Mouse (Mus musculus): Measurements from ENCODE around the gene Eif5a. TPM values are rescaled to one million over a fixed set of nuclear protein-coding genes. Genes with fewer than 3 reads are reported as not detected.
A peak's percentile ranks its signal among the peaks of the same experiment; 100 is the strongest.

The Eif5a gene
- total and polyA plus RNA-seq, 2 experiments from 2014 or later = 469 to 961 TPM

DNA sequence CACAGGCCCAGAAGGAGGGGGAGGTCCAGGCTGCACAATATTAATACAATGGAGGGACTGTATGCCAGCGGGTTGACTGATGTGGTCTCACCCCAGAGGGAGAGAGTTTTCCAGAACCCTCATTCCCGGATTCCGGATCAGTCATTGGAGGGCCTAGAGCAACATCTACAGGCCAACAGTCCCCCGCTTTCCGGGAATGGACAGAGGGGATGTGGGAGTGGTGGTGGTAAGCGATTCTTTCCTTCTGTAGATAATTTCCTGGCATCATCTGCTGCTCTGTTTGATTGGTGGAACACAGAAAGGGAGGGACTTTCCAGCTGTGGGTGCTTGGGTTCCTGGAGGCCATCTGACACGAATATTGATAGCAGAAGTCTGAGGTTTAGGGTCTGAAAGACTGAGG, 45.6 kb downstream of the Eif5a start:
- Histone ChIP-seq H3K27me3 (ENCODE audit: control insufficient read depth, insufficient read depth, low read length) (no peaks in the 10 kb centered on the region), H3K36me3 (replicated peaks; ENCODE audit: control insufficient read depth, insufficient read depth, low read length) (no peaks in the 10 kb centered on the region), H3K9me3 (replicated peaks; ENCODE audit: control insufficient read depth, low read length) (no peaks in the 10 kb centered on the region), H3K4me1 (ENCODE audit: control insufficient read depth, insufficient read depth) (peaks cover 1% of the 10 kb centered on the region; the same call in 1 of the 2 replicates), H3K4me2 (ENCODE audit: low read depth, low read length) (peak overlapping the region; percentile 46), H3K27ac (ENCODE audit: low read depth) (peak overlapping the region; percentile 79), H3K4me3 (ENCODE audit: low read depth, low read length) (no peak overlapping the region), H3K9ac (replicated peaks; ENCODE audit: low read depth, low read length) (no peak overlapping the region)
- ATAC-seq (ENCODE audit: insufficient read depth, low read depth) = peak; percentile 56
- DNase-seq (ENCODE audit: low spot score) = peak; percentile 74
- WGBS = 40% methylated on average over 7 of the region's 7 CpGs
- TF ChIP-seq CTCF (IDR thresholded peaks at IDR 0.05; ENCODE audit: low read depth) (no peak; the same call in 1 of the 2 replicates), EP300 (IDR thresholded peaks at IDR 0.05; ENCODE audit: low read depth) (peak; percentile 77; the same call in 1 of the 2 replicates)

GRCm38 (mm10) chr11:69872451-69872850, 49.3 kb downstream of the Eif5a start:
- Histone ChIP-seq H3K4me3 (ENCODE audit: low read depth, low read length) (no peak overlapping the region), H3K36me3 (replicated peaks; ENCODE audit: control insufficient read depth, insufficient read depth, low read length) (no peaks in the 10 kb centered on the region), H3K27me3 (ENCODE audit: control insufficient read depth, insufficient read depth, low read length) (no peaks in the 10 kb centered on the region), H3K9ac (replicated peaks; ENCODE audit: low read depth, low read length) (no peak overlapping the region), H3K4me2 (ENCODE audit: low read depth, low read length) (no peak overlapping the region), H3K9me3 (replicated peaks; ENCODE audit: control insufficient read depth, low read length) (no peaks in the 10 kb centered on the region), H3K4me1 (ENCODE audit: control insufficient read depth, insufficient read depth) (no peaks in the 10 kb centered on the region), H3K27ac (ENCODE audit: low read depth) (no peak overlapping the region)
- no peak for TF ChIP-seq EP300 (IDR thresholded peaks at IDR 0.05; ENCODE audit: low read depth)
- no peak for TF ChIP-seq CTCF (IDR thresholded peaks at IDR 0.05; ENCODE audit: low read depth)
- no peak for ATAC-seq (ENCODE audit: insufficient read depth, low read depth)
- WGBS = 59% methylated on average over 4 of the region's 4 CpGs
- DNase-seq (ENCODE audit: low spot score) = no peak

GRCm38 (mm10) chr11:69871822-69872221, 49.9 kb downstream of the Eif5a start:
- WGBS = 79% methylated on average over 7 of the region's 7 CpGs
- DNase-seq (ENCODE audit: low spot score) (no peak), ATAC-seq (ENCODE audit: insufficient read depth, low read depth) (no peak)
- H3K27ac ChIP-seq (ENCODE audit: low read depth) = no peak overlapping the region
- H3K4me3 ChIP-seq (ENCODE audit: low read depth, low read length) = no peak overlapping the region
- no peaks in the 10 kb centered on the region for H3K27me3 ChIP-seq (ENCODE audit: control insufficient read depth, insufficient read depth, low read length)
- no peak overlapping the region for H3K4me2 ChIP-seq (ENCODE audit: low read depth, low read length)
- no peaks in the 10 kb centered on the region for H3K9me3 ChIP-seq (replicated peaks; ENCODE audit: control insufficient read depth, low read length)
- TF ChIP-seq CTCF (IDR thresholded peaks at IDR 0.05; ENCODE audit: low read depth) (no peak), EP300 (IDR thresholded peaks at IDR 0.05; ENCODE audit: low read depth) (no peak)
- H3K4me1 ChIP-seq (ENCODE audit: control insufficient read depth, insufficient read depth) = no peaks in the 10 kb centered on the region
- no peak overlapping the region for H3K9ac ChIP-seq (replicated peaks; ENCODE audit: low read depth, low read length)
- H3K36me3 ChIP-seq (replicated peaks; ENCODE audit: control insufficient read depth, insufficient read depth, low read length) = no peaks in the 10 kb centered on the region

DNA sequence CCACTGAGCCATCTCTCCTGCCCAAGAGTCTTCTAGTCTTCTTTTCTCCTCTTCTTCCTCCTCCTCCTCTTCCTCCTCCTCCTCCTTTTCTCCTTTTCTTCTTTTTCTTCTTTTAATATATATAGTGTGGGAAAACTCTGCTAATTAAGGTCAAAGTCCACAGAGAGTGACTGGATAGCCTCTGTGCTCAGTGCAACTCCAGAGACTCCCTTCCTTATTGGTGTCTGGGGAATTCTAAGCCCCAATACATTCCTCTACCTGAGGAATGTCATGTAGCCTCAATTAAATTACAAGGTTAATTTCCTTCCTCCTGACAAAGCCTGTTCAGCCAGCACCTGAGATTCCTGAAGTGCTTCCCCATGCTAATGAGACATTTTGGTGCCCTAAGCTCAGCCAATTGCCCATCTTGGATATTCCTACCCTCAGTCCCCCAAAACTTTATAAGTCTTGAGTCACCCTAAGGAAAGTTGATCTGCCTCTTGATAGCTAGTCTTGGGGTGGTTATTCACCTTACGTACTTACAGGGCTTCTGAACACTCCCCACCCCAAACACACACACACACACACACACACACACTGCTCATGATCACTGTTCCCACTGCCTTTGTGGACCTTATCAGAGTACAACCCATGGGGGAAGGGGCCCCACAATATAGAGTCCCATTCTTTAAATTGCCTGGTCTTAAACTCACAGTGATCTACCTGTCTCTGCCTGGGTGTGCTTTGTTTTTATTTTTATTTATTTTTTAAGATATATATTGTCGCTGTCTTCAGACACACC, 51.3 kb downstream of the Eif5a start:
- 88% methylated on average over 2 of the region's 2 CpGs for WGBS
- H3K27ac ChIP-seq (ENCODE audit: low read depth) = no peak overlapping the region
- no peaks in the 10 kb centered on the region for H3K9me3 ChIP-seq (replicated peaks; ENCODE audit: control insufficient read depth, low read length)
- no peak overlapping the region for H3K4me2 ChIP-seq (ENCODE audit: low read depth, low read length)
- no peak for ATAC-seq (ENCODE audit: insufficient read depth, low read depth)
- no peaks in the 10 kb centered on the region for H3K36me3 ChIP-seq (replicated peaks; ENCODE audit: control insufficient read depth, insufficient read depth, low read length)
- DNase-seq (ENCODE audit: low spot score) = no peak
- no peaks in the 10 kb centered on the region for H3K4me1 ChIP-seq (ENCODE audit: control insufficient read depth, insufficient read depth)
- no peak for TF ChIP-seq EP300 (IDR thresholded peaks at IDR 0.05; ENCODE audit: low read depth)
- no peak for TF ChIP-seq CTCF (IDR thresholded peaks at IDR 0.05; ENCODE audit: low read depth)
- H3K4me3 ChIP-seq (ENCODE audit: low read depth, low read length) = no peak overlapping the region
- no peak overlapping the region for H3K9ac ChIP-seq (replicated peaks; ENCODE audit: low read depth, low read length)
- H3K27me3 ChIP-seq (ENCODE audit: control insufficient read depth, insufficient read depth, low read length) = no peaks in the 10 kb centered on the region

DNA sequence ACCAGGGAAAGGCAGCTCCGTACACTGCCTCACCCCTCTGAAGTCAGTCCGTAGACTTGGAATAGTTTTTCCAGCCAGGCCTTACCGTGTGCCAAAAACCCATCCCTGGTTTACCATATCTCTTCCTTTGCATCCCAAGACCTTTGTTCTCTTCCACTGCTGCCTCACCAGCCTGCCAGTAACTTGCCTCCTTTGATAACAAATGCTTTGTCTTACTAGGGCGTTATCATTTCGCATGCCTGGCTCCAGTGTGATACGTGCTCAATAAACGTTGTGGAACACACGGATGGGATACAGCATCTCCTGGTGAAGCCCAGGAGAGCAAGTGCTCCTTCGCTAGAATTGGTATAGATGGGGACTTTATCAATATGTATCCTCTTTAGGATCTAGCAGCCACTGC, 54.4 kb downstream of the Eif5a start:
- no peaks in the 10 kb centered on the region for H3K4me1 ChIP-seq (ENCODE audit: control insufficient read depth, insufficient read depth)
- H3K9me3 ChIP-seq (replicated peaks; ENCODE audit: control insufficient read depth, low read length) = no peaks in the 10 kb centered on the region
- H3K36me3 ChIP-seq (replicated peaks; ENCODE audit: control insufficient read depth, insufficient read depth, low read length) = no peaks in the 10 kb centered on the region
- no peak for TF ChIP-seq CTCF (IDR thresholded peaks at IDR 0.05; ENCODE audit: low read depth)
- no peak overlapping the region for H3K4me3 ChIP-seq (ENCODE audit: low read depth, low read length)
- no peak overlapping the region for H3K4me2 ChIP-seq (ENCODE audit: low read depth, low read length)
- no peak overlapping the region for H3K9ac ChIP-seq (replicated peaks; ENCODE audit: low read depth, low read length)
- H3K27ac ChIP-seq (ENCODE audit: low read depth) = no peak overlapping the region
- DNase-seq (ENCODE audit: low spot score) (no peak), ATAC-seq (ENCODE audit: insufficient read depth, low read depth) (no peak)
- 31% methylated on average over 9 of the region's 9 CpGs for WGBS
- H3K27me3 ChIP-seq (ENCODE audit: control insufficient read depth, insufficient read depth, low read length) = no peaks in the 10 kb centered on the region

Small RNA genes within 50 kb of the gene (microRNA-seq; reads per million reads assigned to microRNA genes)
- gene Mir6924 = not detected

Other genes with a start within 250 kb of the Eif5a start
Only the 30 nearest of the 38 such genes appear.
- 13.4 and 15.6 TPM in 2 replicates for gene Polr2a, start 163.3 kb downstream of the Eif5a start, total RNA-seq (2014; rRNA removed; ENCODE audit: low replicate concordance)
- gene Polr2a, start 163.3 kb downstream of the Eif5a start, polyA plus RNA-seq (2015; fragmentation: Nextera tagmentation; extraction: Ambion mirVana) = 6.2 and 6.6 TPM in 2 replicates
- not detected in 2 replicates for gene Slc35g3, start 160.0 kb downstream of the Eif5a start, total RNA-seq (2014; rRNA removed; ENCODE audit: low replicate concordance)
- 0.18 TPM in 1 of 2 replicates, not detected in the other for gene Slc35g3, start 160.0 kb downstream of the Eif5a start, polyA plus RNA-seq (2015; fragmentation: Nextera tagmentation; extraction: Ambion mirVana)
- 21.2 and 28.7 TPM in 2 replicates for gene Zbtb4, start 156.0 kb downstream of the Eif5a start, total RNA-seq (2014; rRNA removed; ENCODE audit: low replicate concordance)
- gene Zbtb4, start 156.0 kb downstream of the Eif5a start, polyA plus RNA-seq (2015; fragmentation: Nextera tagmentation; extraction: Ambion mirVana) = 2.6 and 2.9 TPM in 2 replicates
- gene Chrnb1, start 126.0 kb downstream of the Eif5a start, total RNA-seq (2014; rRNA removed; ENCODE audit: low replicate concordance) = 2.5 and 11.2 TPM in 2 replicates
- 2.7 and 3.1 TPM in 2 replicates for gene Chrnb1, start 126.0 kb downstream of the Eif5a start, polyA plus RNA-seq (2015; fragmentation: Nextera tagmentation; extraction: Ambion mirVana)
- 5.3 and 5.7 TPM in 2 replicates for gene Fgf11, start 120.1 kb downstream of the Eif5a start, total RNA-seq (2014; rRNA removed; ENCODE audit: low replicate concordance)
- 0.75 and 1.0 TPM in 2 replicates for gene Fgf11, start 120.1 kb downstream of the Eif5a start, polyA plus RNA-seq (2015; fragmentation: Nextera tagmentation; extraction: Ambion mirVana)
- gene Tmem102, start 116.3 kb downstream of the Eif5a start, total RNA-seq (2014; rRNA removed; ENCODE audit: low replicate concordance) = 0.43 and 2.7 TPM in 2 replicates
- gene Tmem102, start 116.3 kb downstream of the Eif5a start, polyA plus RNA-seq (2015; fragmentation: Nextera tagmentation; extraction: Ambion mirVana) = 2.6 TPM in 2 replicates
- not detected in 2 replicates for gene Gm39566, start 106.7 kb downstream of the Eif5a start, total RNA-seq (2014; rRNA removed; ENCODE audit: low replicate concordance)
- gene Gm39566, start 106.7 kb downstream of the Eif5a start, polyA plus RNA-seq (2015; fragmentation: Nextera tagmentation; extraction: Ambion mirVana) = not detected in 2 replicates
- gene Spem2, start 103.5 kb downstream of the Eif5a start, total RNA-seq (2014; rRNA removed; ENCODE audit: low replicate concordance) = not detected in 2 replicates
- not detected in 2 replicates for gene Spem2, start 103.5 kb downstream of the Eif5a start, polyA plus RNA-seq (2015; fragmentation: Nextera tagmentation; extraction: Ambion mirVana)
- not detected in 2 replicates for gene Spem1, start 99.8 kb downstream of the Eif5a start, total RNA-seq (2014; rRNA removed; ENCODE audit: low replicate concordance)
- not detected in 2 replicates for gene Spem1, start 99.8 kb downstream of the Eif5a start, polyA plus RNA-seq (2015; fragmentation: Nextera tagmentation; extraction: Ambion mirVana)
- 4.5 and 10.1 TPM in 2 replicates for gene Nlgn2, start 84.2 kb downstream of the Eif5a start, total RNA-seq (2014; rRNA removed; ENCODE audit: low replicate concordance)
- 0.89 TPM in 2 replicates for gene Nlgn2, start 84.2 kb downstream of the Eif5a start, polyA plus RNA-seq (2015; fragmentation: Nextera tagmentation; extraction: Ambion mirVana)
- 78.5 and 169 TPM in 2 replicates for gene Tmem256, start 83.4 kb downstream of the Eif5a start, total RNA-seq (2014; rRNA removed; ENCODE audit: low replicate concordance)
- gene Tmem256, start 83.4 kb downstream of the Eif5a start, polyA plus RNA-seq (2015; fragmentation: Nextera tagmentation; extraction: Ambion mirVana) = 411 and 424 TPM in 2 replicates
- gene Plscr3, start 75.6 kb downstream of the Eif5a start, total RNA-seq (2014; rRNA removed; ENCODE audit: low replicate concordance) = 50.9 and 64.0 TPM in 2 replicates
- gene Plscr3, start 75.6 kb downstream of the Eif5a start, polyA plus RNA-seq (2015; fragmentation: Nextera tagmentation; extraction: Ambion mirVana) = 60.5 and 62.3 TPM in 2 replicates
- gene Tnk1, start 63.2 kb downstream of the Eif5a start, total RNA-seq (2014; rRNA removed; ENCODE audit: low replicate concordance) = 0.50 TPM in 1 of 2 replicates, not detected in the other
- gene Tnk1, start 63.2 kb downstream of the Eif5a start, polyA plus RNA-seq (2015; fragmentation: Nextera tagmentation; extraction: Ambion mirVana) = not detected in 2 replicates
- not detected in 2 replicates for gene Tmem95, start 43.9 kb downstream of the Eif5a start, total RNA-seq (2014; rRNA removed; ENCODE audit: low replicate concordance)
- gene Tmem95, start 43.9 kb downstream of the Eif5a start, polyA plus RNA-seq (2015; fragmentation: Nextera tagmentation; extraction: Ambion mirVana) = not detected in 2 replicates
- gene Kctd11, start 40.6 kb downstream of the Eif5a start, total RNA-seq (2014; rRNA removed; ENCODE audit: low replicate concordance) = 2.3 and 9.4 TPM in 2 replicates
- 1.9 and 2.3 TPM in 2 replicates for gene Kctd11, start 40.6 kb downstream of the Eif5a start, polyA plus RNA-seq (2015; fragmentation: Nextera tagmentation; extraction: Ambion mirVana)
- 2.5 and 9.7 TPM in 2 replicates for gene Acap1, start 26.4 kb downstream of the Eif5a start, total RNA-seq (2014; rRNA removed; ENCODE audit: low replicate concordance)
- gene Acap1, start 26.4 kb downstream of the Eif5a start, polyA plus RNA-seq (2015; fragmentation: Nextera tagmentation; extraction: Ambion mirVana) = 2.5 TPM in 2 replicates
- 1.8 and 6.3 TPM in 2 replicates for gene 2810408A11Rik, start 21.0 kb downstream of the Eif5a start, total RNA-seq (2014; rRNA removed; ENCODE audit: low replicate concordance)
- gene 2810408A11Rik, start 21.0 kb downstream of the Eif5a start, polyA plus RNA-seq (2015; fragmentation: Nextera tagmentation; extraction: Ambion mirVana) = 2.8 and 3.9 TPM in 2 replicates
- 39.2 and 59.5 TPM in 2 replicates for gene Neurl4, start 20.9 kb downstream of the Eif5a start, total RNA-seq (2014; rRNA removed; ENCODE audit: low replicate concordance)
- gene Neurl4, start 20.9 kb downstream of the Eif5a start, polyA plus RNA-seq (2015; fragmentation: Nextera tagmentation; extraction: Ambion mirVana) = 3.6 and 4.5 TPM in 2 replicates
- gene Gps2, start 8.1 kb downstream of the Eif5a start, total RNA-seq (2014; rRNA removed; ENCODE audit: low replicate concordance) = 48.6 and 72.4 TPM in 2 replicates
- gene Gps2, start 8.1 kb downstream of the Eif5a start, polyA plus RNA-seq (2015; fragmentation: Nextera tagmentation; extraction: Ambion mirVana) = 37.1 and 38.1 TPM in 2 replicates
- 16.0 and 25.6 TPM in 2 replicates for gene Ybx2, start 13.8 kb upstream of the Eif5a start, total RNA-seq (2014; rRNA removed; ENCODE audit: low replicate concordance)
- gene Ybx2, start 13.8 kb upstream of the Eif5a start, polyA plus RNA-seq (2015; fragmentation: Nextera tagmentation; extraction: Ambion mirVana) = 4.9 and 7.9 TPM in 2 replicates
- gene Slc2a4, start 26.2 kb upstream of the Eif5a start, total RNA-seq (2014; rRNA removed; ENCODE audit: low replicate concordance) = 235 and 267 TPM in 2 replicates
- 89.2 and 89.7 TPM in 2 replicates for gene Slc2a4, start 26.2 kb upstream of the Eif5a start, polyA plus RNA-seq (2015; fragmentation: Nextera tagmentation; extraction: Ambion mirVana)
- 0.93 TPM in 1 of 2 replicates, not detected in the other for gene Cldn7, start 42.8 kb upstream of the Eif5a start, total RNA-seq (2014; rRNA removed; ENCODE audit: low replicate concordance)
- gene Cldn7, start 42.8 kb upstream of the Eif5a start, polyA plus RNA-seq (2015; fragmentation: Nextera tagmentation; extraction: Ambion mirVana) = 0.64 and 1.8 TPM in 2 replicates
- gene Ctdnep1, start 59.2 kb upstream of the Eif5a start, total RNA-seq (2014; rRNA removed; ENCODE audit: low replicate concordance) = 43.0 and 45.6 TPM in 2 replicates
- 24.8 and 25.5 TPM in 2 replicates for gene Ctdnep1, start 59.2 kb upstream of the Eif5a start, polyA plus RNA-seq (2015; fragmentation: Nextera tagmentation; extraction: Ambion mirVana)
- 77.7 and 108 TPM in 2 replicates for gene Elp5, start 60.6 kb upstream of the Eif5a start, total RNA-seq (2014; rRNA removed; ENCODE audit: low replicate concordance)
- 89.8 and 96.1 TPM in 2 replicates for gene Elp5, start 60.6 kb upstream of the Eif5a start, polyA plus RNA-seq (2015; fragmentation: Nextera tagmentation; extraction: Ambion mirVana)
- gene Gabarap, start 69.2 kb upstream of the Eif5a start, total RNA-seq (2014; rRNA removed; ENCODE audit: low replicate concordance) = 208 and 305 TPM in 2 replicates
- gene Gabarap, start 69.2 kb upstream of the Eif5a start, polyA plus RNA-seq (2015; fragmentation: Nextera tagmentation; extraction: Ambion mirVana) = 472 and 510 TPM in 2 replicates
- 27.4 and 54.8 TPM in 2 replicates for gene Phf23, start 73.8 kb upstream of the Eif5a start, total RNA-seq (2014; rRNA removed; ENCODE audit: low replicate concordance)
- gene Phf23, start 73.8 kb upstream of the Eif5a start, polyA plus RNA-seq (2015; fragmentation: Nextera tagmentation; extraction: Ambion mirVana) = 30.3 and 34.2 TPM in 2 replicates
- gene Dvl2, start 78.6 kb upstream of the Eif5a start, total RNA-seq (2014; rRNA removed; ENCODE audit: low replicate concordance) = 10.8 TPM in 2 replicates
- gene Dvl2, start 78.6 kb upstream of the Eif5a start, polyA plus RNA-seq (2015; fragmentation: Nextera tagmentation; extraction: Ambion mirVana) = 6.5 and 7.5 TPM in 2 replicates
- gene Acadvl, start 93.5 kb upstream of the Eif5a start, total RNA-seq (2014; rRNA removed; ENCODE audit: low replicate concordance) = 378 and 469 TPM in 2 replicates
- 815 and 873 TPM in 2 replicates for gene Acadvl, start 93.5 kb upstream of the Eif5a start, polyA plus RNA-seq (2015; fragmentation: Nextera tagmentation; extraction: Ambion mirVana)
- 3.4 and 10.3 TPM in 2 replicates for gene Dlg4, start 95.0 kb upstream of the Eif5a start, total RNA-seq (2014; rRNA removed; ENCODE audit: low replicate concordance)
- 2.2 TPM in 2 replicates for gene Dlg4, start 95.0 kb upstream of the Eif5a start, polyA plus RNA-seq (2015; fragmentation: Nextera tagmentation; extraction: Ambion mirVana)
- not detected in 2 replicates for gene Asgr1, start 132.1 kb upstream of the Eif5a start, total RNA-seq (2014; rRNA removed; ENCODE audit: low replicate concordance)
- not detected in 2 replicates for gene Asgr1, start 132.1 kb upstream of the Eif5a start, polyA plus RNA-seq (2015; fragmentation: Nextera tagmentation; extraction: Ambion mirVana)

All from heart, postnatal 0 days (tissue).